Mouse (Mus musculus) MEL (cell line): ENCODE results near the gene Smg6. TPM values are rescaled to one million over a fixed set of nuclear protein-coding genes. Genes with fewer than 3 reads are reported as not detected.

Source experiments
- DNase-seq: peaks from one replicate; pipeline ENCODE4 v3.0.0; 2011; ENCODE audit warnings: low read depth, low spot score
- H3K27ac ChIP-seq: 2 replicates; pipeline ENCODE4 v1.5.1; 2012; ENCODE audit warnings: low read depth, mild to moderate bottlenecking, control low read depth, low read length, moderate library complexity; ENCODE audit not compliant: control insufficient read depth
- H3K27me3 ChIP-seq, 2 experiments: fragments of 150-350 bp in 1 of 2; sonication (generic) in 1 of 2; 2 replicates each; pipeline ENCODE4 v1.6.1; 2012; ENCODE audit warnings: low read length in 2 of 2, mild to moderate bottlenecking in 2 of 2, improper control_type of control experiment in 1 of 2, moderate library complexity in 1 of 2; ENCODE audit not compliant: insufficient read depth in 2 of 2, control insufficient read depth in 1 of 2
- H3K36me3 ChIP-seq, 2 experiments: 2 replicates each; pipeline ENCODE4 v1.6.1; 2012 to 2014; ENCODE audit warnings: low read length in 2 of 2, improper control_type of control experiment in 1 of 2, inconsistent platforms in 1 of 2, mild to moderate bottlenecking in 1 of 2; ENCODE audit not compliant: insufficient read depth in 2 of 2, control insufficient read depth in 1 of 2
- H3K4me1 ChIP-seq, 2 experiments: fragments of 150-350 bp in 1 of 2; sonication (generic) in 1 of 2; 2 replicates each; pipeline ENCODE4 v1.6.1; 2012; ENCODE audit warnings: low read length in 2 of 2, improper control_type of control experiment in 1 of 2, mild to moderate bottlenecking in 1 of 2; ENCODE audit not compliant: insufficient read depth in 2 of 2, control insufficient read depth in 1 of 2
- H3K4me3 ChIP-seq, 2 experiments: fragments of 150-350 bp in 1 of 2; sonication (generic) in 1 of 2; 2 replicates each; pipeline ENCODE4 v1.5.1; 2012; ENCODE audit warnings: low read depth in 2 of 2, low read length in 2 of 2, mild to moderate bottlenecking in 2 of 2, moderate library complexity in 2 of 2, control low read depth in 1 of 2, improper control_type of control experiment in 1 of 2; ENCODE audit not compliant: control insufficient read depth in 1 of 2, insufficient read depth in 1 of 2
- H3K79me2 ChIP-seq: 2 replicates; pipeline ENCODE4 v1.6.1; 2012; ENCODE audit warnings: mild to moderate bottlenecking, low read length, moderate library complexity; ENCODE audit not compliant: control insufficient read depth, poor library complexity, insufficient read depth
- H3K9ac ChIP-seq: 2 replicates; pipeline ENCODE4 v1.6.1; 2012; ENCODE audit warnings: low read depth, mild to moderate bottlenecking, control low read depth, low read length, moderate library complexity; ENCODE audit not compliant: control insufficient read depth, poor library complexity, severe bottlenecking
- H3K9me3 ChIP-seq: fragments of 150-350 bp; sonication (generic); replicated peaks from 2 replicates; pipeline ENCODE4 v1.6.1; 2012; ENCODE audit warnings: mild to moderate bottlenecking, low read length, improper control_type of control experiment, moderate library complexity; ENCODE audit not compliant: insufficient read depth
- EP300 ChIP-seq, 2 experiments: IDR thresholded peaks; 2 replicates each; pipeline ENCODE4 v1.6.1; 2011; ENCODE audit warnings: improper control_type of control experiment in 2 of 2, low read length in 2 of 2, low read depth in 1 of 2, mild to moderate bottlenecking in 1 of 2
- GABPA ChIP-seq: IDR thresholded peaks from 2 replicates; pipeline ENCODE4 v1.6.1; 2012; ENCODE audit warnings: low read depth, mild to moderate bottlenecking, inconsistent platforms, low read length, improper control_type of control experiment, moderate library complexity
- HCFC1 ChIP-seq: IDR thresholded peaks from 2 replicates; pipeline ENCODE4 v1.6.1; 2012; ENCODE audit warnings: low read depth, mild to moderate bottlenecking, inconsistent platforms, low read length, improper control_type of control experiment, moderate library complexity
- JUND ChIP-seq: IDR thresholded peaks from 2 replicates; pipeline ENCODE4 v1.6.1; 2011; ENCODE audit warnings: low read depth, mild to moderate bottlenecking, improper control_type of control experiment, low read length
- MAX ChIP-seq: IDR thresholded peaks from 2 replicates; pipeline ENCODE4 v1.6.1; 2011; ENCODE audit warnings: low read length, improper control_type of control experiment
- MAZ ChIP-seq: IDR thresholded peaks from 2 replicates; pipeline ENCODE4 v1.6.1; 2012; ENCODE audit warnings: low read depth, mild to moderate bottlenecking, inconsistent platforms, low read length, improper control_type of control experiment
- MXI1 ChIP-seq: IDR thresholded peaks from 2 replicates; pipeline ENCODE4 v1.6.1; 2011; ENCODE audit warnings: mild to moderate bottlenecking, low read depth, low read length, improper control_type of control experiment
- MYC ChIP-seq: IDR thresholded peaks from 2 replicates; pipeline ENCODE4 v1.6.1; 2011; ENCODE audit warnings: low read depth, mild to moderate bottlenecking, low read length, improper control_type of control experiment, moderate library complexity
- NRF1 ChIP-seq: IDR thresholded peaks from 2 replicates; pipeline ENCODE4 v1.6.1; 2014; ENCODE audit warnings: low read depth, mild to moderate bottlenecking, inconsistent platforms, low read length, improper control_type of control experiment, moderate library complexity; ENCODE audit not compliant: poor library complexity, insufficient read depth, severe bottlenecking
- POLR2A ChIP-seq, 2 experiments: IDR thresholded peaks; 2 replicates each; pipeline ENCODE4 v1.6.1; 2011 to 2012; ENCODE audit warnings: low read length in 2 of 2, mild to moderate bottlenecking in 2 of 2, control low read depth in 1 of 2, improper control_type of control experiment in 1 of 2, low read depth in 1 of 2, moderate library complexity in 1 of 2; ENCODE audit not compliant: control insufficient read depth in 1 of 2, insufficient read depth in 1 of 2, poor library complexity in 1 of 2
- POLR2AphosphoS2 ChIP-seq: IDR thresholded peaks from 2 replicates; pipeline ENCODE4 v1.6.1; 2011; ENCODE audit warnings: low read length, improper control_type of control experiment
- POLR2AphosphoS5 ChIP-seq: IDR thresholded peaks from 2 replicates; pipeline ENCODE4 v1.6.1; 2012; ENCODE audit warnings: low read depth, borderline replicate concordance, mild to moderate bottlenecking, inconsistent platforms, low read length, moderate library complexity, mixed read lengths
- RAD21 ChIP-seq: IDR thresholded peaks from 2 replicates; pipeline ENCODE4 v1.6.1; 2011; ENCODE audit warnings: mild to moderate bottlenecking, low read depth, low read length, improper control_type of control experiment
- RCOR1 ChIP-seq: IDR thresholded peaks from 2 replicates; pipeline ENCODE4 v1.6.1; 2012; ENCODE audit warnings: low read depth, mild to moderate bottlenecking, inconsistent platforms, low read length, improper control_type of control experiment
- SIN3A ChIP-seq: IDR thresholded peaks from 2 replicates; pipeline ENCODE4 v1.6.1; 2012; ENCODE audit warnings: low read length, improper control_type of control experiment, inconsistent platforms
- USF2 ChIP-seq, 2 experiments: IDR thresholded peaks; 2 replicates each; pipeline ENCODE4 v1.6.1; 2011 to 2012; ENCODE audit warnings: improper control_type of control experiment in 2 of 2, low read length in 2 of 2, borderline replicate concordance in 1 of 2, inconsistent platforms in 1 of 2, low read depth in 1 of 2, mild to moderate bottlenecking in 1 of 2; ENCODE audit not compliant: insufficient read depth in 1 of 2
- ZMIZ1 ChIP-seq: IDR thresholded peaks from 2 replicates; pipeline ENCODE4 v1.6.1; 2012; ENCODE audit warnings: low read depth, mild to moderate bottlenecking, inconsistent platforms, low read length, improper control_type of control experiment, moderate library complexity
- ZNF384 ChIP-seq: IDR thresholded peaks from 2 replicates; pipeline ENCODE4 v1.6.1; 2012; ENCODE audit warnings: low read depth, mild to moderate bottlenecking, inconsistent platforms, low read length, improper control_type of control experiment
- polyA plus RNA-seq, 2 experiments: library from polyadenylated mRNA; stranded (reverse) in 1 of 2; unstranded in 1 of 2; fragments of >175 nt in 1 of 2; fragments of >200 nt in 1 of 2; gene quantifications; 2 replicates each; pipeline versions ENCODE4 v1.2.1 to v1.2.4; 2012; ENCODE audit warnings: low replicate concordance in 2 of 2, low read depth in 1 of 2; ENCODE audit not compliant: insufficient read length in 2 of 2, insufficient read depth in 1 of 2, missing spikeins in 1 of 2
- total RNA-seq: library from RNA; depleted of rRNA; stranded (reverse); fragments of 300-350 nt; gene quantifications from 2 replicates; pipeline ENCODE4 v1.2.3, GENCODE M21; 2012

The Smg6 gene
- total and polyA plus RNA-seq, 3 experiments, result 11.6 to 19.0 TPM; not detected in 1

GRCm38 (mm10) chr11:75190371-75190724 lies 264.7 kb downstream of the Smg6 start (continued):
- peak; percentile 100 for TF ChIP-seq SIN3A
- TF ChIP-seq ZMIZ1, result peak; percentile 71
- TF ChIP-seq JUND, result no peak

GRCm38 (mm10) chr11:75190905-75191441 lies 265.4 kb downstream of the Smg6 start, which contains the start of gene Dph1:
Gene Dph1 (minus strand): TSS chr11:75191241.
- Histone ChIP-seq H3K9ac (peak within 1 kb of the TSS; percentile 91), H3K27me3 (peaks cover 2 to 15% of the 10 kb centered on the region in 2 experiments; a peak in 2 of 4 replicates), H3K36me3 (peaks cover 0 to 3% of the 10 kb centered on the region in 2 experiments; a peak in 1 of 4 replicates), H3K4me3 (peak within 1 kb of the TSS; percentile 81 to 86), H3K79me2 (peaks cover 17% of the 10 kb centered on the region), H3K9me3 (no peaks in the 10 kb centered on the region), H3K4me1 (peaks cover 0 to 14% of the 10 kb centered on the region in 2 experiments; a peak in 3 of 4 replicates), H3K27ac (peak within 1 kb of the TSS; percentile 75)
- no peak for TF ChIP-seq EP300 (IDR thresholded peaks at IDR 0.05; ENCODE audit: low read depth in 1 of 2, low read length in 2 of 2)
- TF ChIP-seq ZNF384, result no peak
- no peak for TF ChIP-seq MXI1
- no peak for TF ChIP-seq USF2 (IDR thresholded peaks at IDR 0.05; ENCODE audit: borderline replicate concordance in 1 of 2, insufficient read depth in 1 of 2, low read depth in 1 of 2, low read length in 2 of 2)
- no peak for TF ChIP-seq HCFC1
- TF ChIP-seq SIN3A, result no peak
- no peak for DNase-seq

- H3K9me3 ChIP-seq, result no peaks in the 10 kb centered on the region
- peaks cover 17% of the 10 kb centered on the region for H3K79me2 ChIP-seq
- TF ChIP-seq USF2 (IDR thresholded peaks at IDR 0.05; ENCODE audit: borderline replicate concordance in 1 of 2, insufficient read depth in 1 of 2, low read depth in 1 of 2, low read length in 2 of 2), result no peak
- TF ChIP-seq SIN3A, result no peak
- TF ChIP-seq MXI1, result no peak
- no peak for TF ChIP-seq RCOR1
- no peak for TF ChIP-seq POLR2A (IDR thresholded peaks at IDR 0.05; ENCODE audit: control insufficient read depth in 1 of 2, insufficient read depth in 1 of 2, low read depth in 1 of 2, low read length in 2 of 2, poor library complexity in 1 of 2)
- TF ChIP-seq MAZ, result no peak
- no peak for TF ChIP-seq GABPA
- TF ChIP-seq MYC, result no peak
- TF ChIP-seq JUND, result no peak
- no peak for TF ChIP-seq NRF1
- no peak for TF ChIP-seq POLR2AphosphoS2
- no peak for TF ChIP-seq POLR2AphosphoS5
- TF ChIP-seq MAX, result no peak
- TF ChIP-seq HCFC1, result no peak
- TF ChIP-seq RAD21, result no peak
- TF ChIP-seq, all 39 proteins: peak for 0
- Histone ChIP-seq H3K4me1 (peaks cover 0 to 14% of the 10 kb centered on the region in 2 experiments; a peak in 3 of 4 replicates), H3K27me3 (peaks cover 2 to 15% of the 10 kb centered on the region in 2 experiments; a peak in 2 of 4 replicates), H3K36me3 (peaks cover 0 to 3% of the 10 kb centered on the region in 2 experiments; a peak in 1 of 4 replicates), H3K9ac (no peak overlapping the region), H3K4me3 (no peak overlapping the region), H3K27ac (no peak overlapping the region)
- DNase-seq, result no peak
These were observed 266.2 kb downstream of the Smg6 start for GRCm38 (mm10) chr11:75191841-75192240.
